Mouse (Mus musculus) midbrain, postnatal 0 days (tissue): ENCODE results near the gene Orc3. TPM values are rescaled to one million over a fixed set of nuclear protein-coding genes. Genes with fewer than 3 reads are reported as not detected.

Experiments used
- ATAC-seq: fragments of 200-750 bp; cut with Nextera tagmentation; 2 replicates; pipeline ENCODE4 v1.8.0; 2017; ENCODE audit warnings: moderate number of reproducible peaks, mild to moderate bottlenecking, moderate TSS enrichment, moderate library complexity; ENCODE audit not compliant: low FRiP score
- DNase-seq: peaks from one replicate; pipeline ENCODE4 v3.0.0-alpha.2; 2015; ENCODE audit warnings: low spot score
- H3K27ac ChIP-seq: fragments of 300-500 bp; sonication (generic); 2 replicates; pipeline ENCODE4 v1.5.1; 2014; ENCODE audit warnings: low read depth, mild to moderate bottlenecking, low read length, mixed read lengths
- H3K27me3 ChIP-seq: fragments of 300-500 bp; sonication (generic); 2 replicates; pipeline ENCODE4 v1.6.1; 2014; ENCODE audit warnings: low read length, control low read depth, mixed read lengths; ENCODE audit not compliant: insufficient read depth
- H3K36me3 ChIP-seq: fragments of 300-500 bp; sonication (generic); 2 replicates; pipeline ENCODE4 v1.6.1; 2014; ENCODE audit warnings: low read length, control low read depth, mixed read lengths; ENCODE audit not compliant: insufficient read depth
- H3K4me1 ChIP-seq: fragments of 300-500 bp; sonication (generic); 2 replicates; pipeline ENCODE4 v1.6.1; 2014; ENCODE audit warnings: mild to moderate bottlenecking, control low read depth, antibody characterized with exemption, low read length, mixed read lengths; ENCODE audit not compliant: insufficient read depth
- H3K4me2 ChIP-seq: fragments of 300-500 bp; sonication (generic); 2 replicates; pipeline ENCODE4 v1.6.1; 2014; ENCODE audit warnings: low read depth, mild to moderate bottlenecking, low read length, mixed read lengths; ENCODE audit not compliant: poor library complexity, severe bottlenecking
- H3K4me3 ChIP-seq: fragments of 300-500 bp; sonication (generic); 2 replicates; pipeline ENCODE4 v1.5.1; 2014; ENCODE audit warnings: low read depth, mild to moderate bottlenecking, low read length, moderate library complexity
- H3K9ac ChIP-seq: fragments of 300-500 bp; sonication (generic); replicated peaks from 2 replicates; pipeline ENCODE4 v1.6.1; 2014; ENCODE audit warnings: mild to moderate bottlenecking, low read length, moderate library complexity, mixed read lengths; ENCODE audit not compliant: poor library complexity, severe bottlenecking
- H3K9me3 ChIP-seq: fragments of 300-500 bp; sonication (generic); 2 replicates; pipeline ENCODE4 v1.6.1; 2016; ENCODE audit warnings: low read length, control low read depth
- CTCF ChIP-seq: IDR thresholded peaks from 2 replicates; pipeline ENCODE4 v1.5.1; 2016; ENCODE audit warnings: antibody characterized with exemption, mild to moderate bottlenecking
- WGBS: fragments of 180-500 bp; shearing (Covaris S2); extraction: QIAGEN DNeasy Blood & Tissue Kit; methylation state at CpG from one replicate; pipeline ENCODE4 v1.1.7; 2014; 5-methylcytosine and 5-hydroxymethylcytosine counted together
- polyA plus RNA-seq: library from polyadenylated mRNA; unstranded; fragments of >200 nt; fragmentation: Nextera tagmentation; extraction: Ambion mirVana; gene quantifications from 2 replicates; pipeline ENCODE4 v1.2.1, GENCODE M21; 2015
- total RNA-seq: library from RNA; depleted of rRNA; stranded (reverse); fragments of >200 nt; gene quantifications from 2 replicates; pipeline ENCODE4 v1.2.3, GENCODE M21; 2014; rRNA removed

Gene Orc3
- total and polyA plus RNA-seq, 2 experiments from 2014 or later: 57.2 to 65.0 TPM

GRCm38 (mm10) chr4:34523586-34523985, 91.2 kb downstream of the Orc3 start:
- no peak for TF ChIP-seq CTCF
- H3K36me3 ChIP-seq: no peaks in the 10 kb centered on the region
- H3K27ac ChIP-seq: no peak overlapping the region
- no peak overlapping the region for H3K4me3 ChIP-seq
- WGBS: 82% methylated on average over 4 of the region's 4 CpGs
- no peaks in the 10 kb centered on the region for H3K27me3 ChIP-seq
- ATAC-seq: no peak
- no peak overlapping the region for H3K4me2 ChIP-seq
- no peak for DNase-seq
- no peaks in the 10 kb centered on the region for H3K9me3 ChIP-seq
- no peaks in the 10 kb centered on the region for H3K4me1 ChIP-seq
- H3K9ac ChIP-seq: no peak overlapping the region

- Histone ChIP-seq H3K9ac (no peak overlapping the region), H3K36me3 (no peaks in the 10 kb centered on the region), H3K4me2 (no peak overlapping the region), H3K27me3 (no peaks in the 10 kb centered on the region), H3K27ac (no peak overlapping the region), H3K4me1 (no peaks in the 10 kb centered on the region), H3K9me3 (no peaks in the 10 kb centered on the region), H3K4me3 (no peak overlapping the region)
- TF ChIP-seq CTCF: no peak
- ATAC-seq: no peak
- peak; percentile 61 for DNase-seq
- WGBS: 78% methylated on average over 3 of the region's 3 CpGs
Measured at GRCm38 (mm10) chr4:34522846-34523245, 91.9 kb downstream of the Orc3 start.

Other genes with a start within 250 kb of the Orc3 start
- 103 and 124 TPM in 2 replicates for gene Akirin2, start 64.0 kb downstream of the Orc3 start, total RNA-seq
- gene Akirin2, start 64.0 kb downstream of the Orc3 start, polyA plus RNA-seq: 69.1 and 85.7 TPM in 2 replicates
- gene Rars2, start within 50 bp of the Orc3 start, total RNA-seq: 24.1 and 26.7 TPM in 2 replicates
- gene Rars2, start within 50 bp of the Orc3 start, polyA plus RNA-seq: 43.0 and 44.9 TPM in 2 replicates
- 19.8 and 22.2 TPM in 2 replicates for gene Slc35a1, start 72.5 kb upstream of the Orc3 start, total RNA-seq
- 32.9 and 35.7 TPM in 2 replicates for gene Slc35a1, start 72.5 kb upstream of the Orc3 start, polyA plus RNA-seq
- 2.1 and 7.0 TPM in 2 replicates for gene Cfap206, start 115.3 kb upstream of the Orc3 start, total RNA-seq
- gene Cfap206, start 115.3 kb upstream of the Orc3 start, polyA plus RNA-seq: 2.5 and 2.9 TPM in 2 replicates
- not detected in 2 replicates for gene Gm136, start 141.3 kb upstream of the Orc3 start, total RNA-seq
- gene Gm136, start 141.3 kb upstream of the Orc3 start, polyA plus RNA-seq: 0.11 TPM in 1 of 2 replicates, not detected in the other
- gene Smim8, start 163.5 kb upstream of the Orc3 start, total RNA-seq: 9.9 and 15.3 TPM in 2 replicates
- 48.8 and 52.3 TPM in 2 replicates for gene Smim8, start 163.5 kb upstream of the Orc3 start, polyA plus RNA-seq